Mouse (Mus musculus) Patski (cell line): ENCODE measurements around the gene Tnfrsf4. TPM values are rescaled to one million over a fixed set of nuclear protein-coding genes. Genes with fewer than 3 reads are reported as not detected.

Experiments
- ATAC-seq: fragments of 100-300 bp; one replicate; pipeline ENCODE4 v1.8.0; 2021
- CTCF ChIA-PET: fragments of 350-600 bp; sonication (Branson Sonifier 250); formaldehyde crosslinking; loops from one replicate; lab custom pipeline; 2022; ENCODE audit warnings: inconsistent platforms; lab: Charles Lee
- POLR2A ChIA-PET: fragments of 350-600 bp; sonication (Branson Sonifier 250); formaldehyde crosslinking; loops from one replicate; lab custom pipeline; 2022; ENCODE audit warnings: antibody characterized with exemption, inconsistent platforms; lab: Charles Lee
- DNase-seq: peaks from one replicate; pipeline ENCODE4 v3.0.0-alpha.2; 2011; ENCODE audit warnings: low read depth, low spot score
- H3K27me3 ChIP-seq: fragments of 371-371 bp; one replicate; pipeline ENCODE4 v1.5.1; 2021
- CTCF ChIP-seq: fragments of 100-300 bp; IDR thresholded peaks from one replicate; pipeline ENCODE4 v1.5.1; 2021
- in situ Hi-C: fragments of 300-500 bp; cut with MboI; formaldehyde crosslinking; loops from 3 replicates; pipeline ENCODE4 v1.11.1; 2018; ENCODE audit warnings: low pct_unique_long_range_greater_than_20kb, mixed read lengths
- polyA plus RNA-seq: library from polyadenylated mRNA; unstranded; gene quantifications from one replicate; pipeline ENCODE4 v1.2.3, GENCODE M21; 2021

Tnfrsf4 gene
- polyA plus RNA-seq, 1 experiment from 2014 or later: 0.36 TPM

GRCm38 (mm10) chr4:156063861-156064509 lies 50.3 kb downstream of the Tnfrsf4 start:
- POLR2A ChIA-PET: no interaction called here
- ATAC-seq (no peak), DNase-seq (no peak)
- no peaks in the 10 kb centered on the region for H3K27me3 ChIP-seq
- CTCF ChIA-PET: interaction anchor here (1.1 kb wide), 1 partner anchor 16 kb away, joined by 3 read pairs; no protein-coding TSS in a partner anchor
- in situ Hi-C loops: no loop called here
- TF ChIP-seq CTCF: no peak

DNA sequence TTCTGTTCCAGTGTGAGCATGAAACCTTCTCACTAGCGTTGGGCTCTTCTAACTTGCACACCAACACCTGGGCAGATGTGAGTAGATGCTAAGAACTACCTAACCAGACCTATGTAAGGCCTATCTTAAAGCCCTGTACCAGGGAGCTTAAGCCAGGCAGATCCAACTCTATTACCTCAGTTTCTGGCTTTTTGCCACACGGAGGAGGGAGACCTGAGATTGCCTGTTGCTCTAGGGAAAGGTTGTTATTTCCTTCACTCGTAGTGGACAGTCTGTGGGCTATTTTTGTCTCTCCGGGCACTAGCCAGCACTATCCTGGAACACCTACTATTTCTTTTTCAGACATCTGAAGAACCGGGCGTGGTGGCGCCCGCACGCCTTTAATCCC lies 50.9 kb downstream of the Tnfrsf4 start:
- CTCF ChIA-PET: interaction anchor here (1.1 kb wide), 1 partner anchor 16 kb away, joined by 3 read pairs; no protein-coding TSS in a partner anchor
- TF ChIP-seq CTCF: no peak

GRCm38 (mm10) chr4:156065156-156065894 lies 51.7 kb downstream of the Tnfrsf4 start:
- no peaks in the 10 kb centered on the region for H3K27me3 ChIP-seq
- ChIA-PET POLR2A (no interaction called here), CTCF (interaction anchor here (1.1 kb wide), 1 partner anchor 17 kb away, joined by 3 read pairs; no protein-coding TSS in a partner anchor)
- in situ Hi-C loops: no loop called here
- no peak for TF ChIP-seq CTCF
- no peak for DNase-seq
- no peak for ATAC-seq

More for the DNA sequence above, 50.9 kb downstream of the Tnfrsf4 start:
- DNase-seq (no peak), ATAC-seq (no peak)
- in situ Hi-C loops: no loop called here
- no peaks in the 10 kb centered on the region for H3K27me3 ChIP-seq
- POLR2A ChIA-PET: no interaction called here

Other genes starting within 250 kb of the Tnfrsf4 start
- gene Vwa1, start 239.1 kb upstream of the Tnfrsf4 start, polyA plus RNA-seq: 0.47 TPM
- 0.05 TPM for gene Tmem88b, start 228.0 kb upstream of the Tnfrsf4 start, polyA plus RNA-seq
- not detected for gene Ankrd65, start 223.4 kb upstream of the Tnfrsf4 start, polyA plus RNA-seq
- gene Mrpl20, start 211.0 kb upstream of the Tnfrsf4 start, polyA plus RNA-seq: 124 TPM
- gene Ccnl2, start 201.4 kb upstream of the Tnfrsf4 start, polyA plus RNA-seq: 55.5 TPM
- 127 TPM for gene Aurkaip1, start 182.6 kb upstream of the Tnfrsf4 start, polyA plus RNA-seq
- gene Mxra8, start 174.2 kb upstream of the Tnfrsf4 start, polyA plus RNA-seq: 15.4 TPM
- gene Dvl1, start 166.4 kb upstream of the Tnfrsf4 start, polyA plus RNA-seq: 83.6 TPM
- gene Tas1r3, start 150.5 kb upstream of the Tnfrsf4 start, polyA plus RNA-seq: 1.2 TPM
- gene Cptp, start 144.4 kb upstream of the Tnfrsf4 start, polyA plus RNA-seq: 15.4 TPM
- 37.6 TPM for gene Ints11, start 144.3 kb upstream of the Tnfrsf4 start, polyA plus RNA-seq
- gene Pusl1, start 122.1 kb upstream of the Tnfrsf4 start, polyA plus RNA-seq: 22.4 TPM
- 16.7 TPM for gene Acap3, start 122.0 kb upstream of the Tnfrsf4 start, polyA plus RNA-seq
- gene Ube2j2, start 70.0 kb upstream of the Tnfrsf4 start, polyA plus RNA-seq: 60.1 TPM
- 0.59 TPM for gene C1qtnf12, start 51.5 kb upstream of the Tnfrsf4 start, polyA plus RNA-seq
- gene B3galt6, start 21.2 kb upstream of the Tnfrsf4 start, polyA plus RNA-seq: 6.2 TPM
- gene Sdf4, start 21.0 kb upstream of the Tnfrsf4 start, polyA plus RNA-seq: 167 TPM
- gene Tnfrsf18, start 12.3 kb downstream of the Tnfrsf4 start, polyA plus RNA-seq: 1.0 TPM
- gene Ttll10, start 45.6 kb downstream of the Tnfrsf4 start, polyA plus RNA-seq: 3.7 TPM
- 9.3 TPM for gene 9430015G10Rik, start 96.1 kb downstream of the Tnfrsf4 start, polyA plus RNA-seq
- gene Rnf223, start 116.7 kb downstream of the Tnfrsf4 start, polyA plus RNA-seq: 0.15 TPM
- gene Agrn, start 183.6 kb downstream of the Tnfrsf4 start, polyA plus RNA-seq: 166 TPM
- 1.8 TPM for gene Isg15, start 187.0 kb downstream of the Tnfrsf4 start, polyA plus RNA-seq
- 0.60 TPM for gene AW011738, start 189.5 kb downstream of the Tnfrsf4 start, polyA plus RNA-seq
- gene Perm1, start 202.0 kb downstream of the Tnfrsf4 start, polyA plus RNA-seq: 0.33 TPM
- 14.5 TPM for gene Plekhn1, start 221.0 kb downstream of the Tnfrsf4 start, polyA plus RNA-seq
- gene Noc2l, start 222.2 kb downstream of the Tnfrsf4 start, polyA plus RNA-seq: 37.0 TPM
- 1.3 TPM for gene Samd11, start 241.8 kb downstream of the Tnfrsf4 start, polyA plus RNA-seq